Mouse (Mus musculus): ENCODE measurements around the gene Sox5. TPM values are rescaled to one million over a fixed set of nuclear protein-coding genes. Genes with fewer than 3 reads are reported as not detected.

The Sox5 gene
- total RNA-seq, 2 experiments from 2014 or later: 3.3 to 4.9 TPM

GRCm38 (mm10) chr6:144723530-144724144, 58.1 kb downstream of the Sox5 start:
- intact Hi-C loops (cut with DNase I): no loop called here

GRCm38 (mm10) chr6:144723024-144723423, 58.8 kb downstream of the Sox5 start:
- intact Hi-C loops (cut with DNase I): no loop called here
- no peak for DNase-seq

More at GRCm38 (mm10) chr6:144723530-144724144, 58.1 kb downstream of the Sox5 start:
- no peak for DNase-seq

GRCm38 (mm10) chr6:144720846-144721245, 60.9 kb downstream of the Sox5 start:
- intact Hi-C loops (cut with DNase I): no loop called here
- DNase-seq: no peak

- intact Hi-C loops (cut with DNase I): no loop called here
- DNase-seq: peak in 1 of 2 experiments; percentile 15
Measured at GRCm38 (mm10) chr6:144716376-144716775, 65.4 kb downstream of the Sox5 start.

GRCm38 (mm10) chr6:144711841-144712240, 69.9 kb downstream of the Sox5 start:
- peak; percentile 42 to 50 for DNase-seq
- intact Hi-C loops (cut with DNase I): no loop called here

- peak; percentile 64 to 69 for DNase-seq
- intact Hi-C loops (cut with DNase I): no loop called here
Measured at GRCm38 (mm10) chr6:144710816-144711215, 71.0 kb downstream of the Sox5 start.

GRCm38 (mm10) chr6:144709614-144710180, 72.1 kb downstream of the Sox5 start:
- intact Hi-C loops (cut with DNase I): loop anchor here (5.0 kb wide), 1 partner anchor 73 kb away; the partner anchor contains the start of gene Sox5
- DNase-seq: no peak

GRCm38 (mm10) chr6:144708410-144708809, 73.4 kb downstream of the Sox5 start:
- DNase-seq: no peak
- intact Hi-C loops (cut with DNase I): loop anchor here (5.0 kb wide), 1 partner anchor 74 kb away; the partner anchor contains the start of gene Sox5

GRCm38 (mm10) chr6:144707976-144708375, 73.8 kb downstream of the Sox5 start:
- intact Hi-C loops (cut with DNase I): loop anchor here (5.0 kb wide), 1 partner anchor 74 kb away; the partner anchor contains the start of gene Sox5
- DNase-seq: no peak

- intact Hi-C loops (cut with DNase I): loop anchor here (5.0 kb wide), 1 partner anchor 77 kb away; the partner anchor contains the start of gene Sox5
- no peak for DNase-seq
Measured at GRCm38 (mm10) chr6:144704962-144705361, 76.8 kb downstream of the Sox5 start.

GRCm38 (mm10) chr6:144695660-144696059, 86.1 kb downstream of the Sox5 start:
- DNase-seq: peak; percentile 21 to 28
- intact Hi-C loops (cut with DNase I): no loop called here

- no peak for DNase-seq
- intact Hi-C loops (cut with DNase I): no loop called here
Measured at GRCm38 (mm10) chr6:144693211-144693899, 88.4 kb downstream of the Sox5 start.

GRCm38 (mm10) chr6:144691298-144692041, 90.3 kb downstream of the Sox5 start:
- intact Hi-C loops (cut with DNase I): no loop called here

GRCm38 (mm10) chr6:144689076-144689475, 92.7 kb downstream of the Sox5 start:
- intact Hi-C loops (cut with DNase I): no loop called here
- DNase-seq: no peak

More at GRCm38 (mm10) chr6:144691298-144692041, 90.3 kb downstream of the Sox5 start:
- DNase-seq: no peak

- DNase-seq: no peak
Measured at GRCm38 (mm10) chr6:144687681-144688080, 94.1 kb downstream of the Sox5 start.

GRCm38 (mm10) chr6:144681045-144681789, 100.6 kb downstream of the Sox5 start:
- intact Hi-C loops (cut with DNase I): no loop called here
- DNase-seq: no peak

More at GRCm38 (mm10) chr6:144687681-144688080, 94.1 kb downstream of the Sox5 start:
- intact Hi-C loops (cut with DNase I): no loop called here

GRCm38 (mm10) chr6:144677491-144678133, 104.2 kb downstream of the Sox5 start:
- DNase-seq: no peak
- intact Hi-C loops (cut with DNase I): no loop called here

- intact Hi-C loops (cut with DNase I): no loop called here
- DNase-seq: no peak
Measured at GRCm38 (mm10) chr6:144675111-144675510, 106.7 kb downstream of the Sox5 start.

- intact Hi-C loops (cut with DNase I): no loop called here
- DNase-seq: no peak
Measured at GRCm38 (mm10) chr6:144673906-144674305, 107.9 kb downstream of the Sox5 start.
